Mouse (Mus musculus): ENCODE measurements around the gene Padi2. TPM values are rescaled to one million over a fixed set of nuclear protein-coding genes. Genes with fewer than 3 reads are reported as not detected.

The Padi2 gene
- polyA plus RNA-seq, 1 experiment from 2014 or later = 0.45 TPM

- no peak for ATAC-seq (ENCODE audit: low FRiP score)
- 90% methylated on average over 18 of the region's 18 CpGs for WGBS
- H3K27me3 ChIP-seq = peaks cover 11% of the 10 kb centered on the region; the same call in 1 of the 2 replicates
- H3K27ac ChIP-seq = no peak overlapping the region
- no peak overlapping the region for H3K4me3 ChIP-seq (replicated peaks)
- no peak overlapping the region for H3K9ac ChIP-seq
- no peak overlapping the region for H3K4me2 ChIP-seq
- peaks cover 6% of the 10 kb centered on the region for H3K4me1 ChIP-seq
- no peaks in the 10 kb centered on the region for H3K36me3 ChIP-seq (replicated peaks)
- H3K9me3 ChIP-seq = no peaks in the 10 kb centered on the region
These were observed 45.9 kb downstream of the Padi2 start for GRCm38 (mm10) chr4:140951861-140952641.

GRCm38 (mm10) chr4:140957131-140957702, 51.1 kb downstream of the Padi2 start:
- peak overlapping the region; percentile 57 for H3K9ac ChIP-seq
- no peaks in the 10 kb centered on the region for H3K36me3 ChIP-seq (replicated peaks)
- H3K4me1 ChIP-seq = peaks cover 26% of the 10 kb centered on the region
- peak overlapping the region; percentile 72 for H3K4me2 ChIP-seq
- ATAC-seq (ENCODE audit: low FRiP score) = no peak
- peaks cover 24% of the 10 kb centered on the region; the same call in 1 of the 2 replicates for H3K27me3 ChIP-seq
- peak overlapping the region; percentile 42 for H3K4me3 ChIP-seq (replicated peaks)
- peak overlapping the region; percentile 65 for H3K27ac ChIP-seq
- H3K9me3 ChIP-seq = no peaks in the 10 kb centered on the region
- 5% methylated on average over 17 of the region's 17 CpGs for WGBS

- Histone ChIP-seq H3K4me3 (replicated peaks) (peak overlapping the region; percentile 42), H3K4me1 (peaks cover 31% of the 10 kb centered on the region), H3K27me3 (peaks cover 24% of the 10 kb centered on the region; the same call in 1 of the 2 replicates), H3K27ac (peak overlapping the region; percentile 65), H3K4me2 (peak overlapping the region; percentile 72), H3K9ac (peak overlapping the region; percentile 57), H3K9me3 (no peaks in the 10 kb centered on the region), H3K36me3 (replicated peaks) (no peaks in the 10 kb centered on the region)
- ATAC-seq (ENCODE audit: low FRiP score) = peak; percentile 36; the same call in 1 of the 2 replicates
- WGBS = under 1% methylated on average over 13 of the region's 13 CpGs
These were observed 51.6 kb downstream of the Padi2 start for GRCm38 (mm10) chr4:140957725-140958124.

GRCm38 (mm10) chr4:140958319-140958718, 52.2 kb downstream of the Padi2 start:
- no peaks in the 10 kb centered on the region for H3K9me3 ChIP-seq
- 59% methylated on average over 6 of the region's 6 CpGs for WGBS

GRCm38 (mm10) chr4:140959128-140959679, 53.1 kb downstream of the Padi2 start:
- Histone ChIP-seq H3K36me3 (replicated peaks) (no peaks in the 10 kb centered on the region), H3K4me1 (peaks cover 42% of the 10 kb centered on the region), H3K4me3 (replicated peaks) (no peak overlapping the region), H3K9me3 (no peaks in the 10 kb centered on the region), H3K9ac (no peak overlapping the region), H3K27ac (no peak overlapping the region), H3K27me3 (peaks cover 24% of the 10 kb centered on the region; the same call in 1 of the 2 replicates), H3K4me2 (no peak overlapping the region)
- WGBS = 89% methylated on average over 7 of the region's 7 CpGs
- ATAC-seq (ENCODE audit: low FRiP score) = no peak

More at GRCm38 (mm10) chr4:140958319-140958718, 52.2 kb downstream of the Padi2 start:
- Histone ChIP-seq H3K4me2 (no peak overlapping the region), H3K4me1 (peaks cover 37% of the 10 kb centered on the region), H3K9ac (no peak overlapping the region), H3K4me3 (replicated peaks) (no peak overlapping the region), H3K27me3 (peaks cover 24% of the 10 kb centered on the region; the same call in 1 of the 2 replicates), H3K27ac (no peak overlapping the region), H3K36me3 (replicated peaks) (no peaks in the 10 kb centered on the region)
- ATAC-seq (ENCODE audit: low FRiP score) = no peak

GRCm38 (mm10) chr4:140959715-140960479, 53.8 kb downstream of the Padi2 start:
- ATAC-seq (ENCODE audit: low FRiP score) = no peak
- Histone ChIP-seq H3K27ac (0 out of 2 replicates have a peak overlapping the region, but pooled peaks have one; percentile 83), H3K4me2 (no peak overlapping the region), H3K4me1 (peaks cover 49% of the 10 kb centered on the region), H3K27me3 (peaks cover 24% of the 10 kb centered on the region; the same call in 1 of the 2 replicates), H3K4me3 (replicated peaks) (no peak overlapping the region), H3K9ac (no peak overlapping the region), H3K9me3 (no peaks in the 10 kb centered on the region), H3K36me3 (replicated peaks) (no peaks in the 10 kb centered on the region)
- WGBS = 86% methylated on average over 10 of the region's 10 CpGs

- peak within 1 kb of the TSS; percentile 93 for H3K9ac ChIP-seq
These were observed 54.8 kb downstream of the Padi2 start, which contains the start of gene Sdhb for GRCm38 (mm10) chr4:140960781-140961466. TSS of gene Sdhb (plus strand) at chr4:140961203.

GRCm38 (mm10) chr4:140961467-140962206, 55.5 kb downstream of the Padi2 start:
- Histone ChIP-seq H3K9ac (peak overlapping the region; percentile 93), H3K27me3 (peaks cover 17% of the 10 kb centered on the region; the same call in 1 of the 2 replicates), H3K27ac (peak overlapping the region; percentile 83), H3K4me2 (peak overlapping the region; percentile 95), H3K4me1 (peaks cover 48% of the 10 kb centered on the region), H3K4me3 (replicated peaks) (peak overlapping the region; percentile 93), H3K36me3 (replicated peaks) (peaks cover 8% of the 10 kb centered on the region; the same call in 1 of the 2 replicates), H3K9me3 (no peaks in the 10 kb centered on the region)
- peak; percentile 7; the same call in 1 of the 2 replicates for ATAC-seq (ENCODE audit: low FRiP score)
- WGBS = 1% methylated on average over 38 of the region's 38 CpGs

More at GRCm38 (mm10) chr4:140960781-140961466, 54.8 kb downstream of the Padi2 start, which contains the start of gene Sdhb:
- Histone ChIP-seq H3K4me3 (replicated peaks) (peak within 1 kb of the TSS; percentile 93), H3K4me1 (peaks cover 50% of the 10 kb centered on the region), H3K27ac (peak within 1 kb of the TSS; percentile 83), H3K36me3 (replicated peaks) (peaks cover under 1% of the 10 kb centered on the region; the same call in 1 of the 2 replicates), H3K9me3 (no peaks in the 10 kb centered on the region), H3K4me2 (peak within 1 kb of the TSS; percentile 95), H3K27me3 (peaks cover 17% of the 10 kb centered on the region; the same call in 1 of the 2 replicates)
- peak; percentile 95 for ATAC-seq (ENCODE audit: low FRiP score)
- WGBS = 1% methylated on average over 37 of the region's 37 CpGs

- Histone ChIP-seq H3K4me2 (peak overlapping the region; percentile 95), H3K4me1 (peaks cover 41% of the 10 kb centered on the region), H3K27ac (0 out of 2 replicates have a peak overlapping the region, but pooled peaks have one; percentile 31), H3K9ac (peak overlapping the region; percentile 93), H3K4me3 (replicated peaks) (peak overlapping the region; percentile 93), H3K9me3 (no peaks in the 10 kb centered on the region), H3K27me3 (peaks cover 10% of the 10 kb centered on the region; the same call in 1 of the 2 replicates), H3K36me3 (replicated peaks) (peaks cover 14% of the 10 kb centered on the region; the same call in 1 of the 2 replicates)
- no peak for ATAC-seq (ENCODE audit: low FRiP score)
- WGBS = 76% methylated on average over 8 of the region's 8 CpGs
These were observed 56.2 kb downstream of the Padi2 start for GRCm38 (mm10) chr4:140962207-140962909.

GRCm38 (mm10) chr4:140962950-140963349, 56.8 kb downstream of the Padi2 start:
- H3K4me2 ChIP-seq = no peak overlapping the region
- 48% methylated on average over 5 of the region's 5 CpGs for whole genome bisulfite sequencing
- no peaks in the 10 kb centered on the region for H3K9me3 ChIP-seq
- H3K9ac ChIP-seq = no peak overlapping the region
- no peak overlapping the region for H3K4me3 ChIP-seq (replicated peaks)
- peaks cover 7% of the 10 kb centered on the region; the same call in 1 of the 2 replicates for H3K27me3 ChIP-seq
- ATAC-seq (ENCODE audit: low FRiP score) = no peak
- H3K4me1 ChIP-seq = peaks cover 38% of the 10 kb centered on the region
- H3K27ac ChIP-seq = no peak overlapping the region
- peaks cover 20% of the 10 kb centered on the region for H3K36me3 ChIP-seq (replicated peaks)

Measured in forebrain, embryonic 12.5 days (tissue).